Mouse (Mus musculus) E14TG2a.4 (cell line): ENCODE measurements around the gene 1810049J17Rik.

Source experiments
- CTCF ChIP-seq: conservative IDR thresholded peaks from 2 replicates; pipeline ENCODE4 v1.5.1; 2014; ENCODE audit warnings: low read length
- POU5F1 ChIP-seq: IDR thresholded peaks from 2 replicates; pipeline ENCODE4 v1.6.1; 2014; ENCODE audit warnings: low read length, borderline replicate concordance

DNA sequence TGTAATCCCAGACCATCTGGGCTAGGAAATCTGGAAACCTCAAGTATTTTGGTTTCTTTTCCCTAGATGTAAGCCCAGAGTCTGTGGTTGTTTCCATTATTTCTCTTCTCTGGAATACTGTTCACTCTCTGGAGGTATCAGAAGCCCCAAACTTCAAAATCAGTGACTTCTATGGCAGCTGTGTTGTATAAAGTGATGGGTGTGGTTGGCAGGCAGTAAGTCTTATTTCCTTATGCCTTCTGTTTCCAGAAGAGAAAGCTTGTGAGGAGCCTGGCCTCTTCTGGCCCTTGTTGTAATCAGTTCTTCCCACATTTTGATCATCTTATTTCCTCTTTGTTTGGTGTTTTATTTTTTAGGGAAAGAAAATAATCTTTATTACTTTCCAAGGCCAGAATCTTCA, 9.2 kb upstream of the 1810049J17Rik start:
- TF ChIP-seq CTCF: no peak
- no peak for TF ChIP-seq POU5F1
